Mouse (Mus musculus) midbrain, embryonic 15.5 days (tissue): Measurements from ENCODE around the gene Ntn1. TPM values are rescaled to one million over a fixed set of nuclear protein-coding genes. Genes with fewer than 3 reads are reported as not detected.

Experiments used
- ATAC-seq: fragments of 200-750 bp; cut with Nextera tagmentation; replicated peaks from 2 replicates; pipeline ENCODE4 v1.8.0; 2017; ENCODE audit warnings: moderate TSS enrichment
- H3K27ac ChIP-seq: fragments of 300-500 bp; sonication (generic); 2 replicates; pipeline ENCODE4 v1.5.1; 2015; ENCODE audit warnings: mild to moderate bottlenecking, inconsistent platforms
- H3K27me3 ChIP-seq: fragments of 300-500 bp; sonication (generic); replicated peaks from 2 replicates; pipeline ENCODE4 v1.6.1; 2015; ENCODE audit warnings: inconsistent platforms
- H3K36me3 ChIP-seq: fragments of 300-500 bp; sonication (generic); replicated peaks from 2 replicates; pipeline ENCODE4 v1.6.1; 2015; ENCODE audit warnings: inconsistent platforms
- H3K4me1 ChIP-seq: fragments of 300-500 bp; sonication (generic); 2 replicates; pipeline ENCODE4 v1.6.1; 2015; ENCODE audit warnings: inconsistent platforms
- H3K4me2 ChIP-seq: fragments of 300-500 bp; sonication (generic); 2 replicates; pipeline ENCODE4 v1.6.1; 2015; ENCODE audit warnings: inconsistent platforms, mild to moderate bottlenecking, moderate library complexity
- H3K4me3 ChIP-seq: fragments of 300-500 bp; sonication (generic); 2 replicates; pipeline ENCODE4 v1.5.1; 2015; ENCODE audit warnings: mild to moderate bottlenecking, inconsistent platforms
- H3K9ac ChIP-seq: fragments of 300-500 bp; sonication (generic); 2 replicates; pipeline ENCODE4 v1.6.1; 2015; ENCODE audit warnings: mild to moderate bottlenecking, inconsistent platforms
- H3K9me3 ChIP-seq: fragments of 300-500 bp; sonication (generic); 2 replicates; pipeline ENCODE4 v1.6.1; 2016; ENCODE audit warnings: inconsistent platforms
- WGBS: fragments of 180-500 bp; shearing (Covaris S2); methylation state at CpG from one replicate; pipeline ENCODE4 v1.1.7; 2015; ENCODE audit warnings: mixed read lengths; 5-methylcytosine and 5-hydroxymethylcytosine counted together
- polyA plus RNA-seq: library from polyadenylated mRNA; unstranded; fragments of >200 nt; fragmentation: Nextera tagmentation; extraction: Ambion mirVana; gene quantifications from 2 replicates; pipeline ENCODE4 v1.2.1, GENCODE M21; 2015

Ntn1 gene
- polyA plus RNA-seq, 1 experiment from 2014 or later, result 23.2 TPM

DNA sequence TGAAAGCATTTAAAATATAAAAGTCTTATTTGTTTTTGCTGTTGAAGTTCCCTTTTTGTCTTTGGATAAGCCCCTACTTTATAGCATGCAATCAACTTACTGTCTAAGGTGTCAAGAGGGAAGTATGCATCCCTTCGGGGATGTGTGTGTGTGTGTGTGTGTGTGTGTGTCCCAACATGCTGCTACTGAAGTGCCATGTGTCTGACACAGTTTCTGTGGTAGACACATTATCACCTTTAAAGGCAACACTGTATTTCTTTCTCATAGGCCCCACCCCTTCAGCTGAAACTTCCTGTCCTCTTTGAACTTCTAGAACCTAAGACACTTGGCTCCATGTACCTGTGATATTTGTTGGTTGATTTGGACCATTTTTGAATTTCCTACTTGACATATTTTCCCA is 199.6 kb downstream of the Ntn1 start:
- Histone ChIP-seq H3K9me3 (no peaks in the 10 kb centered on the region), H3K4me2 (no peak overlapping the region), H3K27ac (no peak overlapping the region), H3K36me3 (no peaks in the 10 kb centered on the region), H3K4me1 (peaks cover 9% of the 10 kb centered on the region; the same call in 1 of the 2 replicates), H3K27me3 (0 out of 2 replicates have a peak, but pooled peaks cover 4% of the 10 kb centered on the region), H3K9ac (no peak overlapping the region), H3K4me3 (no peak overlapping the region)
- ATAC-seq, result no peak
- WGBS, result 65% methylated on average over 1 of the region's 1 CpGs

DNA sequence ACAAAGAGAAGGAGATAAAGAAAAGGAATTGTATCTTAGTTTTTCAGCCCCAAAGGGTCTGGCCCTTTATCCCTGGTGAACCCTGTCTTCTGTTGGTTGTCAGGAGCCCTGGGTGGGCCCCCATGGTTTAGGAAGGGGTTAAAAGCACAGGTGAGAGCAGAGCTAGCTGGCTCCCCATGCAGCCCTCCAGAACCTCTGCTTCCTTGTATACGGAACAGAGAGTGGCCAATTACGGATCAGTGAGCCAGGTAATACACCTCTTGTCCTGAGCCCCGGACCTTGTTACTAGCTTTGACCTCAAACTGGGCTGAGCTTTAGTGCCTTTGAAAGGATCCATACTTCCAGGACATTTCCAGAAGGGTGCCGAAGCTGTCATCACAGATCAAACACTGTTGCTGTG is 200.1 kb downstream of the Ntn1 start:
- H3K4me2 ChIP-seq, result no peak overlapping the region

DNA sequence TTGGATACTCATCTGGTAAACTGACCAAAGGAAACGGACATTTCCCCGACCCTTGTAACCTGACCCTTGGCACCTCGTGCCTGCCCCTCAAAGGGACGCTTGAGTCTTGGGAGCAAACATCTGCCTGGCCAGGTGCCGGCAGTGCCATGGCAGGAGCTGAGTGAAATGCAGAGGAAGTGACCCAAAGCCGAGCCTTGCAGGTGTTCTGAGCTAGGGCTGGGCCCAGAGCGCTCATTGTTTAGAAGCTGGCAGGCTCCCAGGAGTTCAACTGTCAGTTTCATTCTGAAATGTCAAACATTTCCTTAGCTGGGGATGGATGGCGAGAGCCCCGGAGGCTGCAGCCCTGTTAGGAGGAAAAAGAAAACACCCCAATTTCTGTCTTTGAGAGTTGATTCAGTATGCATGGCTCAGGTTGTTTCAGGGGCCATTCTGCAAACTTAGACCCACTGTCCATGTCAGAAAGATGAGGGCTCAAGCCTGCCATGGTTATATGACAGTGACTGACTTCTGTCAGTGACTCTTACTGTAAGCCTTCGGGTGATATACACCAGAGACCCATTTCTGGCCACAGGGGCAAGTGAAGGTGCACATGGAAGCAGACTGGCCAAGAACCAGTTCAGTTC is 200.7 kb downstream of the Ntn1 start:
- no peak overlapping the region for H3K9ac ChIP-seq
- 38% methylated on average over 10 of the region's 10 CpGs for WGBS
- no peaks in the 10 kb centered on the region for H3K36me3 ChIP-seq
- H3K4me1 ChIP-seq, result peaks cover 19% of the 10 kb centered on the region; the same call in 1 of the 2 replicates
- H3K27ac ChIP-seq, result no peak overlapping the region
- 0 out of 2 replicates have a peak, but pooled peaks cover 4% of the 10 kb centered on the region for H3K27me3 ChIP-seq
- ATAC-seq, result no peak
- H3K4me2 ChIP-seq, result no peak overlapping the region
- no peak overlapping the region for H3K4me3 ChIP-seq
- H3K9me3 ChIP-seq, result no peaks in the 10 kb centered on the region

More for the DNA sequence above, 200.1 kb downstream of the Ntn1 start:
- Histone ChIP-seq H3K4me3 (no peak overlapping the region), H3K9ac (no peak overlapping the region), H3K27ac (no peak overlapping the region), H3K27me3 (0 out of 2 replicates have a peak, but pooled peaks cover 4% of the 10 kb centered on the region), H3K36me3 (no peaks in the 10 kb centered on the region), H3K9me3 (no peaks in the 10 kb centered on the region), H3K4me1 (peaks cover 14% of the 10 kb centered on the region; the same call in 1 of the 2 replicates)
- no peak for ATAC-seq
- WGBS, result 86% methylated on average over 4 of the region's 4 CpGs

GRCm38 (mm10) chr11:68199103-68199502 is 201.5 kb downstream of the Ntn1 start:
- H3K4me1 ChIP-seq, result peaks cover 19% of the 10 kb centered on the region; the same call in 1 of the 2 replicates
- no peak overlapping the region for H3K4me3 ChIP-seq
- no peak overlapping the region for H3K4me2 ChIP-seq
- H3K27me3 ChIP-seq, result no peaks in the 10 kb centered on the region
- no peaks in the 10 kb centered on the region for H3K9me3 ChIP-seq
- H3K27ac ChIP-seq, result no peak overlapping the region
- no peak overlapping the region for H3K9ac ChIP-seq
- no peak for ATAC-seq
- 68% methylated on average over 8 of the region's 8 CpGs for WGBS
- H3K36me3 ChIP-seq, result no peaks in the 10 kb centered on the region

GRCm38 (mm10) chr11:68198696-68199095 is 201.9 kb downstream of the Ntn1 start:
- ATAC-seq, result no peak
- Histone ChIP-seq H3K27me3 (no peaks in the 10 kb centered on the region), H3K4me1 (peaks cover 19% of the 10 kb centered on the region; the same call in 1 of the 2 replicates), H3K9ac (no peak overlapping the region), H3K36me3 (no peaks in the 10 kb centered on the region), H3K27ac (no peak overlapping the region), H3K4me2 (no peak overlapping the region), H3K9me3 (no peaks in the 10 kb centered on the region), H3K4me3 (no peak overlapping the region)
- WGBS, result 70% methylated on average over 10 of the region's 10 CpGs

DNA sequence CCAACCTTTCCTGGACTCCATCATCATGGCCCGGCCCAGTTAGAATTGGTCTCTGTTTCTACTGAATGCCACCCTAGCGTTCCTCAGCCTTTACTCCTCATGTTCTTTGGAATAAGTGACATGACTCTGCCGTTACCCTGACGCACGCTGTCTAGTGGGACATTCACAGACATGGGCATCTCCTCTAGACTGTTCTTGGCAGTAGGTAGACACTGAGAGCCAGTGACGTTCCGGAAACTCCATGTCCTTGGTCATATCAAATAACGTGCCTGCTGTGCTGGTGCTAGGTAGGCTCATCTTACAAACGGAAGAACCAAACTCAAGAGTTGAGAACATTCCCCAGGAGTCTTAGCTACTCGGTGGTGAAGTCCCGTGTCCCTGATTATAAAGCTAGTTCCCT is 203.2 kb downstream of the Ntn1 start:
- Histone ChIP-seq H3K9me3 (no peaks in the 10 kb centered on the region), H3K27me3 (no peaks in the 10 kb centered on the region), H3K36me3 (no peaks in the 10 kb centered on the region), H3K9ac (no peak overlapping the region), H3K4me2 (no peak overlapping the region), H3K4me1 (peaks cover 19% of the 10 kb centered on the region; the same call in 1 of the 2 replicates), H3K4me3 (no peak overlapping the region), H3K27ac (no peak overlapping the region)
- no peak for ATAC-seq
- WGBS, result 93% methylated on average over 11 of the region's 11 CpGs

DNA sequence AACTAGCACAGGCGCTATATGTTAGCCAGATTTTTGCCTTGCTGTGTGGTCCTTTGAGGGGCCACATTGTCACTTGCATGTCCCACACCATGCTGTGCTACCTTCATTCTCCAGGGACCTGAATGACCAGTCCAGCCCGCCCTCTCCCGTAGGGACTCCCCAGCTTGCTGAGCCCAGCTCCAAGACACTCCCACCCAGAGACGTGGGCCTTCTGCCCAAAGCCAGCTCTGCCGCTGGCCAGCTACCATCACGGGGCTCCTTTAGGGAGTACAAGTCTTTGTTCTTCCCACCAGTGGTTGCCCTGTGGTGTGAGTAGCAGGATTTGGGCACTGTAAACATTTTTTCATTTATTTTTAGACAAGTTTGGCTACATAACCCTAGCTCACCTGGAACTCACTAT is 204.1 kb downstream of the Ntn1 start:
- no peak overlapping the region for H3K27ac ChIP-seq
- no peaks in the 10 kb centered on the region for H3K36me3 ChIP-seq
- WGBS, result 67% methylated on average over 6 of the region's 6 CpGs
- no peaks in the 10 kb centered on the region for H3K27me3 ChIP-seq
- no peak for ATAC-seq
- no peak overlapping the region for H3K4me2 ChIP-seq
- H3K9ac ChIP-seq, result no peak overlapping the region
- no peaks in the 10 kb centered on the region for H3K9me3 ChIP-seq
- H3K4me3 ChIP-seq, result no peak overlapping the region
- H3K4me1 ChIP-seq, result peaks cover 16% of the 10 kb centered on the region; the same call in 1 of the 2 replicates

GRCm38 (mm10) chr11:68195693-68196176 is 204.9 kb downstream of the Ntn1 start:
- ATAC-seq, result no peak
- Histone ChIP-seq H3K4me1 (peaks cover 16% of the 10 kb centered on the region; the same call in 1 of the 2 replicates), H3K27ac (0 out of 2 replicates have a peak overlapping the region, but pooled peaks have one; percentile 1), H3K9ac (no peak overlapping the region), H3K9me3 (no peaks in the 10 kb centered on the region), H3K36me3 (no peaks in the 10 kb centered on the region), H3K4me3 (no peak overlapping the region), H3K4me2 (no peak overlapping the region), H3K27me3 (no peaks in the 10 kb centered on the region)
- WGBS, result 63% methylated on average over 10 of the region's 10 CpGs

DNA sequence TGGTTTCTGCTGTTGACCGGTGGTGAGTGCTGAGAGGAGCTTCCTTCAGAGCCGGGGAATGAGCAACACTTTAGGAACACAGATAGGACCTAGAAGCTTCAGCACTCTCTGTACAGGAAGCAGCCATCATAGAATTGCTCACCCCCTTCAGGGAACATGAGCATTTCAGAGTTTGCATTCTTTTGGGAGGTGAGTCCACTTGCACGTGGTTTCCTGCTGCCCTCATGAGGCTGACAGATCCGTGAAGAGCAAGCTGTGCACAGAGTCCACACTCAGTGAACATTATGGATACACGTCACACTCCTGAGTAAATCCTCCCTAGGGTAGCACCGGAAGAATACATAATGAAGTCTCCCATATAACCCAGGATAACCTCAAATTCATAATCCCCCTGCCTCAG is 205.5 kb downstream of the Ntn1 start:
- Histone ChIP-seq H3K36me3 (no peaks in the 10 kb centered on the region), H3K9me3 (no peaks in the 10 kb centered on the region), H3K9ac (no peak overlapping the region), H3K27ac (no peak overlapping the region), H3K27me3 (no peaks in the 10 kb centered on the region), H3K4me1 (peaks cover 14% of the 10 kb centered on the region; the same call in 1 of the 2 replicates), H3K4me2 (no peak overlapping the region), H3K4me3 (no peak overlapping the region)
- 63% methylated on average over 6 of the region's 6 CpGs for WGBS
- ATAC-seq, result no peak

GRCm38 (mm10) chr11:68190849-68191248 is 209.8 kb downstream of the Ntn1 start:
- no peak overlapping the region for H3K4me2 ChIP-seq
- H3K4me3 ChIP-seq, result no peak overlapping the region
- WGBS, result 86% methylated on average over 5 of the region's 5 CpGs
- no peaks in the 10 kb centered on the region for H3K36me3 ChIP-seq
- peaks cover 8% of the 10 kb centered on the region; the same call in 1 of the 2 replicates for H3K4me1 ChIP-seq
- H3K9ac ChIP-seq, result no peak overlapping the region
- H3K9me3 ChIP-seq, result no peaks in the 10 kb centered on the region
- ATAC-seq, result no peak
- H3K27me3 ChIP-seq, result no peaks in the 10 kb centered on the region
- no peak overlapping the region for H3K27ac ChIP-seq

DNA sequence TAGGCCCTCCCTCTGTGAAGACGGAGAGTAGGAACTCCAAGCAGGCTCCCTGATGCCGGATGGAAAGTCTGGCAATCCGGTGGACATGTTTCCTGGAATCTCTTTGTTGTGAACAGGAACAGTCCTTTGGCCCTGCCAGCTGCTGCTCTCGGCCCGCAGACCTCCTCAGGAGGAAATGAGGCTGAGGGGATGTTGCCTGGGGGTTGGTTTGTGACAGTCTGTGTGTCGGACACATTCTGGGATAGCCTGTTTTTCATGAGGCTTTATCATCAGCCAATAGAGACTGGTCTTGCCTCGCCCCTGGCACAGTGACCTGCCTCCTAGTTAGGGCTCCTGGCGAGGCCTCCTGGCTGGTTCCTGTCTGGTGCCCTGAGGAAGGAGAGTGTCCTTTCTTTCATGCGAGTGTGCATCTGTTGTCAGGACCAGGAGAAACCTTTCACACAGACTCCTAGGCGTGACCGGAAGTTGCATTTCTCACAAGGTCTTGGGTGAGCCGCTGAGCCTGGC is 211.9 kb downstream of the Ntn1 start:
- H3K27me3 ChIP-seq, result no peaks in the 10 kb centered on the region
- ATAC-seq, result no peak
- H3K27ac ChIP-seq, result no peak overlapping the region
- H3K4me1 ChIP-seq, result no peaks in the 10 kb centered on the region
- H3K4me3 ChIP-seq, result no peak overlapping the region
- no peak overlapping the region for H3K9ac ChIP-seq
- H3K4me2 ChIP-seq, result no peak overlapping the region
- H3K36me3 ChIP-seq, result no peaks in the 10 kb centered on the region
- no peaks in the 10 kb centered on the region for H3K9me3 ChIP-seq
- WGBS, result 74% methylated on average over 12 of the region's 12 CpGs

GRCm38 (mm10) chr11:68187242-68187641 is 213.4 kb downstream of the Ntn1 start:
- no peaks in the 10 kb centered on the region for H3K4me1 ChIP-seq
- no peaks in the 10 kb centered on the region for H3K27me3 ChIP-seq
- no peak overlapping the region for H3K4me2 ChIP-seq
- H3K9me3 ChIP-seq, result no peaks in the 10 kb centered on the region
- ATAC-seq, result no peak
- H3K36me3 ChIP-seq, result no peaks in the 10 kb centered on the region
- WGBS, result 77% methylated on average over 8 of the region's 8 CpGs
- no peak overlapping the region for H3K9ac ChIP-seq
- no peak overlapping the region for H3K4me3 ChIP-seq
- H3K27ac ChIP-seq, result no peak overlapping the region

- ATAC-seq, result no peak
- Histone ChIP-seq H3K36me3 (no peaks in the 10 kb centered on the region), H3K9ac (no peak overlapping the region), H3K27me3 (no peaks in the 10 kb centered on the region), H3K9me3 (no peaks in the 10 kb centered on the region), H3K4me1 (no peaks in the 10 kb centered on the region), H3K4me3 (no peak overlapping the region), H3K27ac (no peak overlapping the region), H3K4me2 (no peak overlapping the region)
- 88% methylated on average over 3 of the region's 3 CpGs for WGBS
Observed at GRCm38 (mm10) chr11:68185647-68186046, 215.0 kb downstream of the Ntn1 start.
